Mouse (Mus musculus) embryonic fibroblast, embryonic 13.5 days (primary cell): ENCODE measurements around the gene Olfr763.

ENCODE experiments used
- CTCF ChIP-seq: IDR thresholded peaks from 2 replicates; pipeline ENCODE4 v1.5.1; 2011; ENCODE audit warnings: mild to moderate bottlenecking, control low read depth, low read length, moderate library complexity, borderline replicate concordance; ENCODE audit not compliant: insufficient read depth
- POLR2A ChIP-seq: IDR thresholded peaks from 2 replicates; pipeline ENCODE4 v1.6.1; 2011; ENCODE audit warnings: low read depth, mild to moderate bottlenecking, control low read depth, low read length, moderate library complexity

DNA sequence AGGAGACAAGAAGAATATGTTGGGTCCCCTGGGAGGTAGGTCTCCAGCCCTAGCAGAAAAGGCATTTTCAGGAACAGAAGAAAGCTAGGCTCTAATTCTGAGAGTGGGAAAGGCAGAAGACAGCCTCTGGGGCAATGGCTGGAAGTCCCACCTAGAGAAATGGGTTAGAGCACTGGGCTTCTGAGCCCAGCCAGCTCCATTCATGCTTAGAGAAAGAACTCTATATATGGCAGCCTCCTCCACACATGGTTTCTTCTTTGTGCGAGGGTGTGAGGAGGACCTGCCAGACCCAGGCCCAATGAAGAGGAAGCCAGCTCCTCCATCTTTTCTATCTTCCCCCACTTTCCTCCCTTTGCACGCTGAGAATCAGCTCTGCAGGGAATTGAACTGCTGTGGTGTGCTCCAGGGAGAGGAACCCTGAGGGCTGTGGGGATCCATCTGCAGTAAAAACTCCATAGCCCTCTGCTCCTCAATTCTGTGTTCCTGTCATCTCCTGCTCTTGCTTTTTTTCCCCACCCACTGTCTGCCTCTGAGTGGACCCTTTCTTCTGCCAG lies at the start of gene Olfr763:
- no peak for TF ChIP-seq CTCF
- TF ChIP-seq POLR2A, result no peak
